Mouse (Mus musculus) NIH3T3 (cell line): ENCODE data around the gene Kifc1.
"Not testable (repeated sequence)": the region's sequence is repeated elsewhere in the genome, so short reads cannot be mapped to it uniquely, and the experiment has no call there.

Experiments used
- DNase-seq: peaks from one replicate; pipeline ENCODE4 v3.0.0-alpha.2; 2012; ENCODE audit warnings: low read depth

The Kifc1 gene

GRCm38 (mm10) chr17:33901653-33902052, 11.2 kb upstream of the Kifc1 start:
- no peak for DNase-seq

- DNase-seq: no peak
Observed at GRCm38 (mm10) chr17:33900989-33901314, 10.5 kb upstream of the Kifc1 start.

GRCm38 (mm10) chr17:33900281-33900988, 10.0 kb upstream of the Kifc1 start:
- DNase-seq: peak; percentile 24

DNA sequence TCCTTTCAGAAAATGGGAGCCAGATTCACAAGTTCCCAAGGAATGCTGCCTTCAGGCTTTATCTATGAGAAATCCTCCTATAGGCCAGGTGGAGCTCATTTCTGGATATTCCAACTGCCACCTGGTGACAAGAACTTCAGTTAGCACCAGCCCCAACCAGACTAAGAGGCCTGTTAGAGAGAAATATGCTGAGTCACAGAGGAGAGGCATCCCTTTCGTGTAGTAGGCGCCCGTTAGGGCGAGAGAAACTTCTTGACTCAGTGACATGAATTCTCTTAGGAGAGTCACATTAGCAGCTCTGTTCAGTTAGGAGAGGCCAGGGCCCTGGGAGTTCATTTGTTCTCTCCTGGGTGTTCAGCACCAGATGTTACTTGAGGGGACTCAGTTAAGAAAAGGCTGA, 9.2 kb upstream of the Kifc1 start:
- DNase-seq: no peak

- peak; percentile 73 for DNase-seq
Observed at GRCm38 (mm10) chr17:33898193-33898592, 7.7 kb upstream of the Kifc1 start.

DNA sequence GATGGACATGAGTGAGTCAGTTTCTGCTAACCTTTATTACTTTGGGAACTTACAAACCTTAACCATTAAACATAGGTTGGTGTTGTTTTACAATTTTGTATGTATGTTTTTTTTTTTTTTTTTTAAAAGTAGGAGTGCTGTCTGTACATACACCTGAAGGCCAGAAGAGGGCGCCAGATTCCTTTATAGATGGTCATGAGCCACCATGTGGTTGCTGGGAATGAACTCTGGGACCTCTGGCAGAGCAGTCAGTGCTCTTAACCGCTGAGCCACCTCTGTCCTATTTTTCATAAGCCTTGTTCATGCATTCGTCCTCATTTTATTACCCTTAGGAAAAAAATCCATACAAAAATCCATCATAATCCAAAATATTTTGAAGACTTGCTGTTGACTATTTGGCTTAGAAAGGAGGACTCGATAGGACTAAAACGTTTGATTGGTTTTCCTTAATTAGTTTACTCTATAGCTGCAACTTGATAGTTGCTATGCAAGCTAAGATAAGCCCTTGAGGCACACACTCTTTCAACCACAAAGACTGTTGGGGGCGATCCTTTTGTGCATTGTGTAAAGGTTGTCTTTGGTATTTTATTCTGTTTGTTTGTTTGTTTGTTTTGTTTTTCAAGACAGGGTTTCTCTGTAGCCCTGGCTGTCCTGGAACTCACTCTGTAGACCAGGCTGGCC, 6.8 kb upstream of the Kifc1 start:
- DNase-seq: peak; percentile 93

- peak; percentile 1 for DNase-seq
Observed at GRCm38 (mm10) chr17:33893011-33893410, 2.5 kb upstream of the Kifc1 start.

DNA sequence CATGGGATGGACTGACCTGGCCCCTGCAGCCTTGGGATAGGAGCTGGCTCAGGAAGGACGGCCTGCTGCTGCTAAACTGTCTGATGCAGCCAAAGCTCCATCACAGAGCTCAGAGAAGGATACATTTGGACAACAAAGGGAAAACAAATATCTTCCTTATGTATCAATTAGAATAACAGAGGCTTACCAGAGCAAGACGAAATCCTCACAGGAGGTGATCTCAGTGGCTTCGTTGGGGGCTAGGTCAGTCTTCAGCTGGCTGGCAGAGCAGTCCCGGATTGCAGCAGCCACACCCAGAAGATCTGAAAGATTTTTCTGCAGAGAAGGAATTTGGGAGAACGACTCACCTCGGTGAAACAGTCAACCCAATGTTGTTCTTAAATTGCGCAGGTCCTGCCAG, 2.0 kb upstream of the Kifc1 start:
- peak; percentile 40 for DNase-seq

DNA sequence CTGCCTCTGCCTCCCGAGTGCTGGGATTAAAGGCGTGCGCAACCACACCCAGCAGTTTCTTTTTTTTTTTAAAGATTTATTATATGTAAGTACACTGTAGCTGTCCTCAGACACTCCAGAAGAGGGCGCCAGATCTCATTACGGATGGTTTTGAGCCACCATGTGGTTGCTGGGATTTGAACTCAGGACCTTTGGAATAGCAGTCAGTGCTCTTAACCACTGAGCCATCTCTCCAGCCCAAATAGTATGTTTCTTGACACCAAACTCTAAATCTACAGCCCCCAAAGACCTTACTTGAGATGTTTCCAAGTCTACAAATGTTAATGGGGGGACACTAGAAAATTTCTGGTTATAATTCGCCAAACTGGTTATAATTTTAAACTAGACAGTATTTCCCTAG, 1.4 kb upstream of the Kifc1 start:
- DNase-seq: not testable (repeated sequence)

- no peak for DNase-seq
Observed at GRCm38 (mm10) chr17:33891357-33891756, 896 bp upstream of the Kifc1 start.

DNA sequence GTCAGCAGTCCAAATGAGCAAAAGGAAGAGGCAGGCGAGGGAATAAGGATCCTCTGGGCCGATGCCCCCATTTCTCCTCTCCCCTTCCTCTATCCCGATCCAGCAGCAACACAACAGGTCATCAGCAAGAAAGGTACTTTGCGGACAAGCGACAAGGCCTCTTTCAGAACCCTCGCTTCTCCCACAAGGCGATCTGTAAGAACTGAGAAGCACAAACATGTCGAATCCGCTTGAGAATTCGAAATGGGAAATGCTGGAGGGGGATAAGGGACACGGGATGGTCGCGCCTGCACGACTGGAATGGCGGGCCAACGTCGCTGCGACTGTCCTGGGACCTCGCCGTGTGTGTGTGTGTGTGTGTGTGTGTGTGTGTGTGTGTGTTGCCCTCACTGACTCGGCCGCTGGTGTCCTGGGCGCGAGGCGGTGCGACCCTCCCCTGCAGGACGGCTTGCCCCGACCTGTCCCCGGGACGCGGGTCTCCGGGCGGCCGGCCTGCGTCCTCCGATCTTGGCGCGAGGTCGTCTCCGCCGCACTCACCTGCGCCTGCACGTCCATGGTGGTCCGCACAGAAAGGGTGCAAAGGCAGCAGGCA, 424 bp downstream of the Kifc1 start:
- not testable (repeated sequence) for DNase-seq

DNA sequence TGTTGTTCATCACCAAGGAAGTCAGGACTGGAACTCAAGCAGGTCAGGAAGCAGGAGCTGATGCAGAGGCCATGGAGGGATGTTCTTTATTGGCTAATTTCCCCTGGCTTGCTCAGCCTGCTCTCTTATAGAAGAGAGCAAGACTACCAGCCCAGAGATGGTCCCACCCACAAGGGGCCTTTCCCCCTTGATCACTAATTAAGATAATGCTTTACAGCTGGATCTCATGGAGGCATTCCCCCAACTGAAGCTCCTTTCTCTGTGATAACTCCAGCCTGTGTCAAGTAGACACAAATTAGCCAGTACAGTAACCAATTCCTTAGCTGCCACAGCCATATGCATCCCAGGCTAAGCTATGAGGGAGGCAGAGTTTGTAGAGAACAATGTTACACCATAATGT, 2.2 kb downstream of the Kifc1 start:
- not testable (repeated sequence) for DNase-seq

- DNase-seq: not testable (repeated sequence)
Observed at GRCm38 (mm10) chr17:33887802-33888201, 2.7 kb downstream of the Kifc1 start.

DNA sequence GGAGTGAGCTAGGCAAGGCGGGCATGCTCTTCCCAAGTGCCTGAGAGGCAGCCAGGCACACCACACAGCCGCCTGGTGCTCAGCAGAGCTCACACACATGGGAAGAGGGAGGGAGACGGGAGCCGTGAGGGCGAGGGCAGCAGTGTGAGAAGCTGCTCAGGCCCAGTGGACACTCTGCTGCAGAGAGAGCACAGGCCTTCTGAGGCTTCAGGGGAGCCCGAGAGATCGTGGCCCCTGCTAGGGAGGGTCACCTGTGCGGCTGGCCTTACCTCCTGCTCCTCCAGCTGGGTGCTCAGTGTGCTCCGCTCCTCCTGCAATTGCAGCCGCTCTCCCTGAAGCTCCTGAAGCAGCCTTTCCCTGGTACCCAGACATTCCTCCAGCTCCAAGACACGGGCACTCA, 6.1 kb downstream of the Kifc1 start:
- not testable (repeated sequence) for DNase-seq

DNA sequence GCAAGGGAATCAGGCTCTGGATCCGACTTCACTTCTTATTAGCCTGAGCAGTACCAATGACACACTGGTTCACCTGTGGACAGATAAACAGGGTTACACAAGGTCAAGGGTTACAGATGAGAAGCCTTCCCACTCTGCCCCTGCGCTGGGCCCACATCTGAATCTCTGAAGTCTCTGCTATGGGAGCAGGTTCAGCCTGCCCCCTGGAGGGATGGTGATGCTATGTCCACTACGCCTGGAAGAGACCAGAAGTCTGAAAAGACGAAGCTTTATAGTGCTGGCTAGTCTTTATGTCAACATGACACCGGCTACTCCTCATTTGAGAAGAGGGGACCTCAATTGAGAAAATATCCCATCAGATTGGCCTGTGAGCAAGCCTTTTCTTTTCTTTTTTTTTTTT, 14.7 kb downstream of the Kifc1 start:
- peak; percentile 49 for DNase-seq

- DNase-seq: no peak
Observed at GRCm38 (mm10) chr17:33874411-33874810, 16.1 kb downstream of the Kifc1 start.

DNA sequence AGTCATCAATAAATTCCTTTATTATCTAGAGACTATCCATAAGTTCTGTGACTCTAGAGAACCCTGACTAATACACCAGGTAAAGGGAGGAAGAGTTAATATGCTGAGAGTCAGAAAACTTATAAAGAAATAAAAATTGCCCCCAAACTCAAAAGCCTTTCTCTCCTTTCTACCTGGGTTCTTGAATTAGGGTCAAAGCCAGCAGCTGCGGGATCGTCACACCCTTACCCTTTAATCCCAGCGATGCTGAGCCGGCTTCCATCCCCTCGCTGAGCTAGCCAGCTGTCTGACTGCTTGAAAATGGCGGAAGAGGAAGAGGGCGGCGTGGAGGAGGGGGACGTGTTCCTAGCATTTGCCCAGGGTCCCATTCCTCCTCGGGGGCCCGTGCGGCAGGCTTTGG, 16.9 kb downstream of the Kifc1 start, which contains the start of gene Gm7029:
TSS of gene Gm7029 (plus strand) at position 301 of the 400 bp plus-strand sequence.
- DNase-seq: not testable (repeated sequence)

GRCm38 (mm10) chr17:33865330-33866030, 25.0 kb downstream of the Kifc1 start:
- DNase-seq: peak; percentile 59

DNA sequence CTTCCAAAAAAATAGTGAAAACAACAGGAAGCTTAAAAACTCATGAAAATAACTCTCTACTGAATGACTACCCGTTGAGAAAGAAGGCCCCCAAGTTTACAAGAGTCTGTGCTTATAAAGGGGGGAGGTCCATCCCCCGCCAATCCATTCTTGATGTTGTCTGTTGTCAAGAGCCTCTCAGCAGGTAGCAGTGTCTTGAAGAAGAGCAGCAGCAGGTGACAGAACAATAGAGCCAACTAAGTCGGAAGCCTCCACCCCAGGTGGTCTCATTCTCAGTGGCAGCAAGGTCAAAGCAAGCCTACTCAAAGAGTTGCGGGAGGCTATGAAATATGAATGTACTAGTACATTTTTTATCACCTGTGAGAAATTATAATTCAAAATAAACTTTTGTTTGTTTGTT, 32.6 kb downstream of the Kifc1 start:
- no peak for DNase-seq

DNA sequence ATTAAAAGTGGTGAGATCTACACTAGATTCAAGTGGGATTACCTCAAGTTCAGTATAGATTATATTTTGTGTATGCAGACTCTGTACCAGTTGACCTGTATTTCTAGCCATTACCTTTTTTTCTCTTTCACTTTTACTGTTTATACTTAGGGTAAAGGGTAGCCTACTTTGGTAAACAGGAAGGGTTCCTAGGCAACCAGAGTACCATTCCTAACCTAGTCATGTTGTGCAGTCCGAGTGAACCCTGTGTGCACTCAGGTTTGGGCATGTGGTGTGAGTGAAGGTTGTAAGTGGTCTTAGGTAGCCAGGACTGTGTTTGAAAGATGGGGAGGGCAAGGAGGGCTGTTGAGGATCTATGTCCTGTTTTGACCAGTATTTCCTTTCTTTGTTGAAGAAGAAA, 39.1 kb downstream of the Kifc1 start:
- DNase-seq: no peak

GRCm38 (mm10) chr17:33848139-33848538, 42.3 kb downstream of the Kifc1 start:
- DNase-seq: no peak

GRCm38 (mm10) chr17:33844196-33844595, 46.3 kb downstream of the Kifc1 start:
- peak; percentile 61 for DNase-seq
